Mouse (Mus musculus) heart, adult 2 months (tissue): Measurements from ENCODE around the gene Tpsg1. TPM values are rescaled to one million over a fixed set of nuclear protein-coding genes. Genes with fewer than 3 reads are reported as not detected.
A peak's percentile ranks its signal among the peaks of the same experiment; 100 is the strongest.

ENCODE experiments used
- DNase-seq, 2 experiments: peaks; one replicate each; pipeline ENCODE4 v3.0.0; 2021
- H3K27ac ChIP-seq: fragments of 200-600 bp; 2 replicates; pipeline ENCODE4 v1.8.1; 2022
- H3K27me3 ChIP-seq: fragments of 200-500 bp; 2 replicates; pipeline ENCODE4 v1.6.1; 2012; ENCODE audit warnings: mild to moderate bottlenecking, low read length, inconsistent platforms, mixed read lengths; ENCODE audit not compliant: control insufficient read depth, insufficient read depth
- H3K36me3 ChIP-seq: fragments of 200-500 bp; 2 replicates; pipeline ENCODE4 v1.6.1; 2012; ENCODE audit warnings: low read length, inconsistent platforms; ENCODE audit not compliant: control insufficient read depth, insufficient read depth
- H3K4me1 ChIP-seq: fragments of 200-500 bp; 2 replicates; pipeline ENCODE4 v1.6.1; 2011; ENCODE audit warnings: low read length; ENCODE audit not compliant: control insufficient read depth, insufficient read depth
- H3K4me3 ChIP-seq: fragments of 200-600 bp; 2 replicates; pipeline ENCODE4 v1.8.1; 2022
- H3K79me2 ChIP-seq: fragments of 200-500 bp; replicated peaks from 2 replicates; pipeline ENCODE4 v1.6.1; 2012; ENCODE audit warnings: mild to moderate bottlenecking, inconsistent platforms, low read length, moderate library complexity, mixed read lengths; ENCODE audit not compliant: control insufficient read depth, insufficient read depth
- H3K9ac ChIP-seq: fragments of 200-500 bp; 2 replicates; pipeline ENCODE4 v1.6.1; 2012; ENCODE audit warnings: low read depth, mild to moderate bottlenecking, control low read depth, inconsistent platforms, low read length, mixed read lengths
- CTCF ChIP-seq: fragments of 200-600 bp; IDR thresholded peaks from 2 replicates; pipeline ENCODE4 v1.8.1; 2022; ENCODE audit warnings: antibody characterized with exemption, mild to moderate bottlenecking, moderate library complexity
- EP300 ChIP-seq: fragments of 200-500 bp; IDR thresholded peaks from 2 replicates; pipeline ENCODE4 v1.6.1; 2011; ENCODE audit warnings: low read depth, low read length, control low read depth; ENCODE audit not compliant: insufficient read depth
- POLR2A ChIP-seq: fragments of 200-500 bp; IDR thresholded peaks from 2 replicates; pipeline ENCODE4 v1.6.1; 2011; ENCODE audit warnings: mild to moderate bottlenecking, low read depth, low read length, control low read depth; ENCODE audit not compliant: insufficient read depth
- WGBS: fragments of 180-500 bp; shearing (Covaris S2); methylation state at CpG from one replicate; pipeline ENCODE4 v1.1.7; 2018; 5-methylcytosine and 5-hydroxymethylcytosine counted together
- intact Hi-C: fragments of 180-260 bp; cut with DNase I; formaldehyde crosslinking; loops from one replicate; pipeline ENCODE4 v1.15.1; 2025
- polyA plus RNA-seq: library from polyadenylated mRNA; depleted of rRNA; stranded (reverse); fragments of >200 nt; gene quantifications from 2 replicates; pipeline ENCODE4 v1.2.3, GENCODE M21; 2012; rRNA removed
- total RNA-seq, 2 experiments: library from RNA; stranded (reverse); gene quantifications; 2 replicates each; pipeline ENCODE4 v1.2.3; 2021

Gene Tpsg1
- total and polyA plus RNA-seq, 3 experiments = 0.61 TPM; not detected in 2

DNA sequence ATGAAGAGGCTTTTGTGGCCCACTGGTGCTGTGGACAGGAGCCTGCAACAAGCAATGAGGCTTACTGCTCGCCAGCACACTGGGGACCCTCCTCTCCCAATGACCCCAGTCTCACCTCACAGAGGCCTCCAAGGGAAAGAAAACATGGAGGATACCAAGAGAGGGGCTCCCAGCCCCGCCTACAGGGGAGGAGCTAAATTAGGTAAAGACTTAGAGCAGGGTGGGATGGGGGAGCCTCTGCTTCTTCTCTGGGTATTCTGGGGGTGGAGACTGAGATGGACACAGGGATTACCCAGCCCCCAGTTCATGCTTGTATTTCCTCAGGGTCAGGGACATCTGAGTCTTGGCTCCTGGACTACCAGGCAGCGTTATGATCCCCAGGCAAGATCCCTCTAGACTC, 45.8 kb downstream of the Tpsg1 start:
- intact Hi-C loops = no loop called here
- Histone ChIP-seq H3K4me3 (no peak overlapping the region), H3K4me1 (peaks cover 3% of the 10 kb centered on the region; the same call in 1 of the 2 replicates), H3K27ac (no peak overlapping the region), H3K9ac (no peak overlapping the region), H3K27me3 (no peaks in the 10 kb centered on the region), H3K79me2 (no peaks in the 10 kb centered on the region), H3K36me3 (no peaks in the 10 kb centered on the region)
- no peak for DNase-seq
- WGBS = 52% methylated on average over 3 of the region's 3 CpGs
- TF ChIP-seq POLR2A = no peak
- TF ChIP-seq EP300 = no peak
- no peak for TF ChIP-seq CTCF

DNA sequence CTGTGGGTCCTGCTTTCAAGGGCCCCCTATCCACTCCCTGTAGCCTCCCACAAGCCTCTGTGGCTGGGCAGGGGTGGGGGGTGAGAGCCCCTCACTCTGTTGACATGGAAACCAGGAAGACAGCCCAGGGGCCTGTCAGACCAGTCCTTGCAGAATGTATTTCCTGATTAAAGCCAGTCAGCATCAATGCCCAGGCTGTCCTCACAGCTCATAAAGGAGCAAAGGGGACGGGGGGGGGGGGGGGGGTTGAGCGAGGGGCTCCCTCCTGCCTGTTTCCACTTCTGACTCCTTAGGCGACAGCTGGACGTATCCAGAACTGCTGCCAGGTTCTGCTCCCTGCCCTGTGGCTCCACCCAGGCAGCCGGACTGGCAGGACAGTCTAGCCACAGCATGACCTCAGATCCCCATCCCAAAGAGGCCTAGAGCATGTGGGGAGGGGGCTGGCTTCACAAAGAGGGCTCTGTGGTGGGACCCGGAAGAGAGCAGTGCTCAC, 46.4 kb downstream of the Tpsg1 start:
- Histone ChIP-seq H3K27ac (no peak overlapping the region), H3K4me3 (no peak overlapping the region), H3K36me3 (no peaks in the 10 kb centered on the region), H3K4me1 (peaks cover 3% of the 10 kb centered on the region; the same call in 1 of the 2 replicates), H3K27me3 (no peaks in the 10 kb centered on the region), H3K79me2 (no peaks in the 10 kb centered on the region), H3K9ac (no peak overlapping the region)
- intact Hi-C loops = no loop called here
- WGBS = 19% methylated on average over 5 of the region's 6 CpGs
- DNase-seq = no peak
- TF ChIP-seq EP300 = no peak
- no peak for TF ChIP-seq CTCF
- TF ChIP-seq POLR2A = no peak

DNA sequence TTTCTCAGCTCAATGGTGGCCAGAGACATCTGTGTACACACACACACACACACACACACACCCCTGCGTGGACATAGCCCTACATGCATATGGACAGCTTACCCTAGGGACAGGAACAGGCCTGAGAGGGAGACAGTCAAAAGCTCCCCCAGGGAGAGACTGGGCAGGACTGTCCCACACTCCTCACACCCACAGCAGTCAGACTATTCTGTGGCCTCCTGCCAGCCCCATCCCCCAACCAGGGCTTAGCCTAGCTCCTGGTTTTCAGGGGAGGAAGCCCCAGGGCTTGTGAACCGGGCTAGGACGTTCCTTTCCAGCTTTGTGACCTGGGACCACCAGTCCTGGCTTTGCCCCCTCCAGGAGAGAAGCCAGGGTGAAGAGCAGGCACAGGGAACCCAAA, 47.1 kb downstream of the Tpsg1 start:
- no peaks in the 10 kb centered on the region for H3K79me2 ChIP-seq
- H3K27me3 ChIP-seq = no peaks in the 10 kb centered on the region
- H3K4me1 ChIP-seq = peaks cover 1% of the 10 kb centered on the region; the same call in 1 of the 2 replicates
- peak in 1 of 2 experiments; percentile 11 for DNase-seq
- H3K36me3 ChIP-seq = no peaks in the 10 kb centered on the region
- TF ChIP-seq POLR2A = no peak
- no peak for TF ChIP-seq EP300
- no peak for TF ChIP-seq CTCF
- no peak overlapping the region for H3K4me3 ChIP-seq
- no peak overlapping the region for H3K9ac ChIP-seq
- WGBS = 43% methylated on average over 3 of the region's 3 CpGs
- H3K27ac ChIP-seq = no peak overlapping the region
- intact Hi-C loops = no loop called here

DNA sequence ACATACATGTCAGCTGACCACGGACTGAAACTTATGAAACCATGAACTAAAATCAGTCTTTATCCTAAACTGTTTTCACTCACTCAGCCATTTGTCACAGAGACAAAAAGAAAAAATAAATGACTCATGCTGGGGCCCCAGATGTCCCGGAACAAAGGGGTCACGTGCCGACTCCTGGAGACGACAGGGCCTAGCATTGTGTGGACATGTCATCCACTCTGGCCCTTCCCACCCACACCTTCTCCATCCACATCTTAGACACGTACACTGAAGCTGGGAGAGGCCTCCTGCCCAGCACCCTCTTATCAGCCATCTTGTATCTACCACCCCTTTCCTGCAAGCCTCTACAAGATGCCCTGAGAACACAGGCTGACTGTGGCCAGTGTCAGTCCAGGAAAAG, 48.9 kb downstream of the Tpsg1 start:
- intact Hi-C loops = no loop called here
- WGBS = 46% methylated on average over 6 of the region's 6 CpGs
- no peak overlapping the region for H3K9ac ChIP-seq
- peaks cover 1% of the 10 kb centered on the region; the same call in 1 of the 2 replicates for H3K4me1 ChIP-seq
- H3K36me3 ChIP-seq = no peaks in the 10 kb centered on the region
- H3K79me2 ChIP-seq = no peaks in the 10 kb centered on the region
- no peaks in the 10 kb centered on the region for H3K27me3 ChIP-seq
- H3K4me3 ChIP-seq = no peak overlapping the region
- H3K27ac ChIP-seq = no peak overlapping the region
- TF ChIP-seq CTCF (no peak), POLR2A (no peak), EP300 (no peak)
- DNase-seq = no peak

DNA sequence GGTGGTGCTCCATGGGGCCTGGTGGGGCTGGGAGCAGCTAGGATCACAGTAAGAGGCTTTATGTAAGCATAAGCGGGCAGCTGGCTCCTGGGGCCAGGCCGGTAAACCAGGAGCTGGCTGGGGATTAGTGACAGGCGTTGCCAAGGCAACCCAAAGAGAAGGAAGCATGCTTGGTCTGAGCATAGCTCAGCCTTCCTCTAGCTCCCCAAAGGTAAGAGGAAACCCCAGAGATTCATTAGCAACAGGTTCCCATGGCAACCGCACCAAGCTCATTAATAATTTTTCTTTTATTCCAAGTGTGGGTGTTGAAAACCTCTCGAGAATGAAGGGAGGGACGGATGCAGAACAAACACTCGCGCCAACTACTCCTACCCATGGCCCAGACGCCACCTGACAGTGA, 49.9 kb downstream of the Tpsg1 start:
- 71% methylated on average over 9 of the region's 9 CpGs for WGBS
- intact Hi-C loops = no loop called here

DNA sequence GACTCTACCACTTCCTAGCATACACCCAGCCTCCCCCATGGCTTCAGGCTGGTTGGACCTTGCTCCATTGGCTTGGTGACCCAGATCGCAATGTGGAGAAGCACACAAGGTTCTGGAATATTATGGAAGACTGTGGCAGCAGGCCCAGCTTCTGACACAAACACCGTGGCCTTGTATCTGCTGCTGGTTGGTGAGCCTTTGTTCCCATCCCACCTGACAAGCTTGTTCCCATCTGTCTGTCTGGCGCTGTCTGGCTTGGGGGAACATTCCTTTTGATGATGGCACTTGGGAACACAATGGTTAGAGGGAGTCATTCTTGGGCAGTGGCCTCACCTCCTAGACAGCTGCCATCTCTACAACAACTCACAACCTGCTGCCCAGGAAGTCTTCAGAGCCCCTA, 51.9 kb downstream of the Tpsg1 start:
- H3K9ac ChIP-seq = no peak overlapping the region
- intact Hi-C loops = no loop called here
- no peaks in the 10 kb centered on the region for H3K27me3 ChIP-seq
- H3K4me1 ChIP-seq = no peaks in the 10 kb centered on the region
- no peaks in the 10 kb centered on the region for H3K36me3 ChIP-seq
- no peak overlapping the region for H3K27ac ChIP-seq
- no peak for DNase-seq
- TF ChIP-seq POLR2A = no peak
- WGBS = 86% methylated on average over 3 of the region's 3 CpGs
- H3K79me2 ChIP-seq = no peaks in the 10 kb centered on the region
- no peak overlapping the region for H3K4me3 ChIP-seq

More for the DNA sequence above, 49.9 kb downstream of the Tpsg1 start:
- Histone ChIP-seq H3K4me1 (peaks cover 1% of the 10 kb centered on the region; the same call in 1 of the 2 replicates), H3K27me3 (no peaks in the 10 kb centered on the region), H3K36me3 (no peaks in the 10 kb centered on the region), H3K9ac (no peak overlapping the region), H3K79me2 (no peaks in the 10 kb centered on the region), H3K4me3 (no peak overlapping the region), H3K27ac (no peak overlapping the region)
- TF ChIP-seq CTCF (no peak), POLR2A (no peak), EP300 (no peak)
- DNase-seq = no peak

Other genes with a start within 250 kb of the Tpsg1 start
- 1 to 10 TPM; 5.4 to 5.8 TPM for gene Ptx4, start 248.5 kb upstream of the Tpsg1 start, total RNA-seq
- gene Ptx4, start 248.5 kb upstream of the Tpsg1 start, polyA plus RNA-seq = 0.16 and 0.26 TPM in 2 replicates
- 10 to 100 TPM; 25.4 to 28.5 TPM for gene Clcn7, start 235.9 kb upstream of the Tpsg1 start, total RNA-seq
- gene Clcn7, start 235.9 kb upstream of the Tpsg1 start, polyA plus RNA-seq = 24.6 and 31.3 TPM in 2 replicates
- not detected for gene Ccdc154, start 206.8 kb upstream of the Tpsg1 start, total RNA-seq
- gene Ccdc154, start 206.8 kb upstream of the Tpsg1 start, polyA plus RNA-seq = 0.06 TPM in 1 of 2 replicates, not detected in the other
- not detected for gene Gm38655, start 193.8 kb upstream of the Tpsg1 start, total RNA-seq
- gene Gm38655, start 193.8 kb upstream of the Tpsg1 start, polyA plus RNA-seq = 0.29 TPM in 1 of 2 replicates, not detected in the other
- 10 to 100 TPM; 20.8 to 22.2 TPM for gene BC003965, start 184.7 kb upstream of the Tpsg1 start, total RNA-seq
- 12.1 and 18.6 TPM in 2 replicates for gene BC003965, start 184.7 kb upstream of the Tpsg1 start, polyA plus RNA-seq
- 1 to 10 TPM; 7.4 to 7.5 TPM for gene Unkl, start 180.9 kb upstream of the Tpsg1 start, total RNA-seq
- gene Unkl, start 180.9 kb upstream of the Tpsg1 start, polyA plus RNA-seq = 6.6 and 9.1 TPM in 2 replicates
- 10 to 100 TPM; 13.6 to 16.1 TPM for gene Gnptg, start 129.1 kb upstream of the Tpsg1 start, total RNA-seq
- gene Gnptg, start 129.1 kb upstream of the Tpsg1 start, polyA plus RNA-seq = 18.0 and 19.5 TPM in 2 replicates
- gene Tsr3, start 129.1 kb upstream of the Tpsg1 start, total RNA-seq = 1 to 10 TPM; 6.9 to 8.2 TPM
- gene Tsr3, start 129.1 kb upstream of the Tpsg1 start, polyA plus RNA-seq = 7.1 TPM in 2 replicates
- under 1 TPM; 0.32 to 0.39 TPM for gene Baiap3, start 112.9 kb upstream of the Tpsg1 start, total RNA-seq
- gene Baiap3, start 112.9 kb upstream of the Tpsg1 start, polyA plus RNA-seq = 0.79 and 1.5 TPM in 2 replicates
- 10 to 100 TPM; 88.3 to 90.3 TPM for gene Ube2i, start 94.7 kb upstream of the Tpsg1 start, total RNA-seq
- gene Ube2i, start 94.7 kb upstream of the Tpsg1 start, polyA plus RNA-seq = 69.7 and 94.6 TPM in 2 replicates
- gene Prss34, start 70.9 kb upstream of the Tpsg1 start, total RNA-seq = under 1 TPM; 0.21 to 0.36 TPM
- 0.14 and 0.35 TPM in 2 replicates for gene Prss34, start 70.9 kb upstream of the Tpsg1 start, polyA plus RNA-seq
- gene Prss28, start 60.6 kb upstream of the Tpsg1 start, total RNA-seq = not detected
- not detected in 2 replicates for gene Prss28, start 60.6 kb upstream of the Tpsg1 start, polyA plus RNA-seq
- gene Prss29, start 50.6 kb upstream of the Tpsg1 start, total RNA-seq = not detected
- gene Prss29, start 50.6 kb upstream of the Tpsg1 start, polyA plus RNA-seq = not detected in 2 replicates
- under 1 TPM; 0.70 to 0.82 TPM for gene Tpsab1, start 23.7 kb upstream of the Tpsg1 start, total RNA-seq
- 0.12 and 0.31 TPM in 2 replicates for gene Tpsab1, start 23.7 kb upstream of the Tpsg1 start, polyA plus RNA-seq
- 1 to 10 TPM; 1.4 to 2.5 TPM for gene Tpsb2, start 3.0 kb upstream of the Tpsg1 start, total RNA-seq
- 6.3 and 8.2 TPM in 2 replicates for gene Tpsb2, start 3.0 kb upstream of the Tpsg1 start, polyA plus RNA-seq
- gene Cacna1h, start 64.5 kb downstream of the Tpsg1 start, total RNA-seq = 1 to 10 TPM; 4.5 to 5.5 TPM
- 20.4 and 23.2 TPM in 2 replicates for gene Cacna1h, start 64.5 kb downstream of the Tpsg1 start, polyA plus RNA-seq
- not detected for gene Tekt4, start 85.3 kb downstream of the Tpsg1 start, total RNA-seq
- gene Tekt4, start 85.3 kb downstream of the Tpsg1 start, polyA plus RNA-seq = 0.61 and 1.2 TPM in 2 replicates
- gene Sstr5, start 128.0 kb downstream of the Tpsg1 start, total RNA-seq = not detected
- not detected in 2 replicates for gene Sstr5, start 128.0 kb downstream of the Tpsg1 start, polyA plus RNA-seq
- under 1 TPM; 0.30 to 0.44 TPM for gene Sox8, start 201.4 kb downstream of the Tpsg1 start, total RNA-seq
- gene Sox8, start 201.4 kb downstream of the Tpsg1 start, polyA plus RNA-seq = 0.57 and 0.67 TPM in 2 replicates
- 10 to 100 TPM; 28.7 to 33.5 TPM for gene Lmf1, start 209.8 kb downstream of the Tpsg1 start, total RNA-seq
- 32.7 and 41.8 TPM in 2 replicates for gene Lmf1, start 209.8 kb downstream of the Tpsg1 start, polyA plus RNA-seq